Mouse (Mus musculus) neural tube, embryonic 15.5 days (tissue): ENCODE data around the gene Rbfox3. TPM values are rescaled to one million over a fixed set of nuclear protein-coding genes. Genes with fewer than 3 reads are reported as not detected.

Experiments
- ATAC-seq: fragments of 200-750 bp; cut with Nextera tagmentation; 2 replicates; pipeline ENCODE4 v1.8.0; 2017; ENCODE audit warnings: mild to moderate bottlenecking, moderate TSS enrichment, moderate library complexity; ENCODE audit not compliant: low FRiP score
- H3K27ac ChIP-seq: fragments of 300-500 bp; sonication (generic); replicated peaks from 2 replicates; pipeline ENCODE4 v1.5.1; 2015; ENCODE audit warnings: mild to moderate bottlenecking, inconsistent platforms
- H3K27me3 ChIP-seq: fragments of 300-500 bp; sonication (generic); replicated peaks from 2 replicates; pipeline ENCODE4 v1.6.1; 2015; ENCODE audit warnings: inconsistent platforms
- H3K36me3 ChIP-seq: fragments of 300-500 bp; sonication (generic); 2 replicates; pipeline ENCODE4 v1.6.1; 2015; ENCODE audit warnings: inconsistent platforms
- H3K4me1 ChIP-seq: fragments of 300-500 bp; sonication (generic); 2 replicates; pipeline ENCODE4 v1.6.1; 2015; ENCODE audit warnings: inconsistent platforms
- H3K4me2 ChIP-seq: fragments of 300-500 bp; sonication (generic); 2 replicates; pipeline ENCODE4 v1.6.1; 2015; ENCODE audit warnings: inconsistent platforms, mild to moderate bottlenecking, moderate library complexity
- H3K4me3 ChIP-seq: fragments of 300-500 bp; sonication (generic); replicated peaks from 2 replicates; pipeline ENCODE4 v1.5.1; 2015; ENCODE audit warnings: mild to moderate bottlenecking, inconsistent platforms
- H3K9ac ChIP-seq: fragments of 300-500 bp; sonication (generic); replicated peaks from 2 replicates; pipeline ENCODE4 v1.6.1; 2015; ENCODE audit warnings: mild to moderate bottlenecking, inconsistent platforms
- H3K9me3 ChIP-seq: fragments of 300-500 bp; sonication (generic); replicated peaks from 2 replicates; pipeline ENCODE4 v1.6.1; 2016; ENCODE audit warnings: inconsistent platforms
- WGBS: fragments of 180-500 bp; shearing (Covaris S2); methylation state at CpG from one replicate; pipeline ENCODE4 v1.1.7; 2015; ENCODE audit warnings: mixed read lengths; 5-methylcytosine and 5-hydroxymethylcytosine counted together
- polyA plus RNA-seq: library from polyadenylated mRNA; unstranded; fragments of >200 nt; fragmentation: Nextera tagmentation; extraction: Ambion mirVana; gene quantifications from 2 replicates; pipeline ENCODE4 v1.2.1, GENCODE M21; 2015

The Rbfox3 gene
- polyA plus RNA-seq, 1 experiment from 2014 or later, result 99.8 TPM

DNA sequence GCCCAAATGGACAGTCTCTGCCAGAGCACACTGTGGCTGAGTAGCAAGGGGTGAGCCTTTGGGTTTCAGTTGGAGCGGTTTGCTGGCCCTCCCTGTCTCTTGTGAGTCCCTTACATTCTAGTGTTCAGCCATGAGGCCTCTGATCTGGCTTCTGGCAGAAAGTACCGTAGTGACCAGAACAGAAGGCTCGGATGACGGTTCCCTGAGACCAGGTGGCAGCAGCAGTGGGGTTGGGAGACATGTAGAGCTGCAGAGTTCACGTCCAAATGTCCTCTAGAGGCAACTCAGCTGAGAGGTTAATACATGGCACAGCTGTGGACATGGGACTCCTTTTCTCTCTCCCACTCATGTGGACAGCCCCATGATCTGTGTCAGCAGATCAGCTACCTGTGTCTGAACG lies 404.3 kb downstream of the Rbfox3 start:
- no peaks in the 10 kb centered on the region for H3K27me3 ChIP-seq
- no peak for ATAC-seq
- H3K36me3 ChIP-seq, result no peaks in the 10 kb centered on the region; the same call in 1 of the 2 replicates
- no peak overlapping the region for H3K27ac ChIP-seq
- peaks cover 25% of the 10 kb centered on the region for H3K4me1 ChIP-seq
- no peak overlapping the region for H3K4me2 ChIP-seq
- WGBS, result 85% methylated on average over 6 of the region's 6 CpGs
- no peak overlapping the region for H3K9ac ChIP-seq
- H3K9me3 ChIP-seq, result no peaks in the 10 kb centered on the region
- no peak overlapping the region for H3K4me3 ChIP-seq

DNA sequence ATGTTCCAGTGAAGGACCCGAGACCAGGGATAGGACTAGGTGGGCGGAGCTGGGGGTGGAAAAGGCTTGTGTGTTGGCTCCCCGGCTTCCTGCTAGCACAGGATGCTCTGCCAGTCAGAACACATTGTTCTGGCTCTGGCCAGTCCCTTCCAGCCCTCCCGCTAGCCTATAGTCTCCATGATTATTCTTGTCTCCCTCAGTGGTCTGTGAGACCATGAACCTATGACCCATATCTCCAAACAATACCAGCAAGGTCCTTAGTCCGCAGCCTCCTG lies 407.3 kb downstream of the Rbfox3 start:
- H3K4me1 ChIP-seq, result peaks cover 17% of the 10 kb centered on the region
- no peak overlapping the region for H3K4me2 ChIP-seq
- H3K27me3 ChIP-seq, result no peaks in the 10 kb centered on the region
- no peak overlapping the region for H3K9ac ChIP-seq
- no peaks in the 10 kb centered on the region; the same call in 1 of the 2 replicates for H3K36me3 ChIP-seq
- 75% methylated on average over 5 of the region's 5 CpGs for WGBS
- H3K9me3 ChIP-seq, result no peaks in the 10 kb centered on the region
- 0 out of 2 replicates have a peak overlapping the region, but pooled peaks have one; percentile 18 for H3K27ac ChIP-seq
- ATAC-seq, result no peak
- H3K4me3 ChIP-seq, result no peak overlapping the region

DNA sequence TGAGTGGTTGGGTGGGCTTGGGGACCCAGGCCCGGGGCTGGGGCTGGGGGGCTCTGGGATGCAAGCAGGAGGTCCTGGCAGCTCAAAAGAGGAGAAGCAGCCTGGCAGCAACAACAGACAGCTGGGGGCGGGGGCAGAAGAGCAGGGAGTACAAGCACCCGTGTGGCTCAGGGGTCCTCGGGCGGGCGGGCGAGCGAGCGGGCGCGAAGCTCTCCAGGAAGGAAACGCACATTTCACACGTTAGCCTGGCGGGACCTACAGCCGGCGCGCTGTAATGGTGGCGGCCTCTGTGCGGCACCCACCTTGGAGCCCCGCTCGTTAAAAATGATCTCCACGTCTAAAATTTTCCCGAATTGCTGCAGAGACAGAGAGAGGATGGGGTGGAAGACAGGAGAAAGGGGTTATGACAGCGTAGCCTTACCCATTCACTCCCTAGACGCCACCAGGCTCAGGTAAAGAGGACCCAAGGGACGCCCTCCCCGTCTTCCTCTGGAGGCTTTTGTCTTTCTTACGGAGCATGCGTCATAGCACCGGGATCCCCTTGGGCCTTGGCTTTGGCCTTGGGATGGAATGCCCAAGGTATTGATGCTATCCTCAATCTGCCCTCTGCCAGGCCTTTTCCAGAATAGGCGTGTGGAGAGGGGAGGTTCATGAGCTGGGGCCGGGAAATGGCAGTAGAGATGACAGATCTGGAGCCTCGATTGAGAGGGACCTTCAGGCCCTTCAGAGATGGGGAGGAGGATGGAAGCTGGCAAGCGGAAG lies 407.8 kb downstream of the Rbfox3 start:
- Histone ChIP-seq H3K9ac (no peak overlapping the region), H3K27ac (0 out of 2 replicates have a peak overlapping the region, but pooled peaks have one; percentile 18), H3K27me3 (no peaks in the 10 kb centered on the region), H3K4me3 (no peak overlapping the region), H3K4me1 (peaks cover 17% of the 10 kb centered on the region), H3K9me3 (no peaks in the 10 kb centered on the region), H3K4me2 (no peak overlapping the region), H3K36me3 (no peaks in the 10 kb centered on the region; the same call in 1 of the 2 replicates)
- ATAC-seq, result no peak
- 34% methylated on average over 32 of the region's 34 CpGs for WGBS

- Histone ChIP-seq H3K27ac (no peak overlapping the region), H3K27me3 (no peaks in the 10 kb centered on the region), H3K4me2 (no peak overlapping the region), H3K9me3 (no peaks in the 10 kb centered on the region), H3K4me3 (no peak overlapping the region), H3K36me3 (no peaks in the 10 kb centered on the region; the same call in 1 of the 2 replicates), H3K9ac (no peak overlapping the region), H3K4me1 (peaks cover 12% of the 10 kb centered on the region)
- no peak for ATAC-seq
- WGBS, result 70% methylated on average over 6 of the region's 6 CpGs
Measured at GRCm38 (mm10) chr11:118502990-118503389, 408.4 kb downstream of the Rbfox3 start.

DNA sequence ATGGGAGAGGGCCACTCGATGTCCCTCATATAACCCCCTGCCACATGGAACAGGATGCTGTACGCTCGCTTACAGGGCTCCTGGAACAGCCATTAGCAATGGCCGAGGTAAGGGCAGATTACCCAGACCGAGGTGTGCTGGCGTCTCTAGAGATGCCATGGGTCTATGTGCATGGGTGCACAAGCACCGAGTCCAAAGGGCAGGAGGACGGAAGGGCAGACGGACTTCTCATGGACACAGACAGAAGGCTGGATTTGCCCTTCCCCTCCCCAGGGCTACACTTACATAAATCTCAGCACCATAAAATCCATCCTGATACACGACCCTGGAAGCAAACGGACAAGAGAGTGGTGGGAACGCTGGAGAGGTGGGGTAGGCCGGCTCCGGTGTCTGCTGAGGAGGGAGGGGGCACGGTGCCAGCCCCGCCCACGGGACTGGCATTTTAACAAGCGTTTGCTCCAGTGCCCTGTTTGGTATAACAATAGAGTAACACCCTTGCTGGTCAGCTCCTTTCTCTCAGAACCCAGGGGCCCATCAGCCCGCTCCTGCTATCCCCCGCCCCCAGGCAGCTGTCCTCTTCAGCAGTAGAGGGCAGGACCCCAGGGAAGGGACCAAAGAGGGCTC lies 415.2 kb downstream of the Rbfox3 start:
- H3K4me2 ChIP-seq, result no peak overlapping the region
- no peak overlapping the region for H3K27ac ChIP-seq
- no peak overlapping the region for H3K4me3 ChIP-seq
- H3K9ac ChIP-seq, result no peak overlapping the region
- 35% methylated on average over 20 of the region's 20 CpGs for WGBS
- peaks cover 3% of the 10 kb centered on the region; the same call in 1 of the 2 replicates for H3K36me3 ChIP-seq
- H3K4me1 ChIP-seq, result peaks cover 24% of the 10 kb centered on the region; the same call in 1 of the 2 replicates
- no peaks in the 10 kb centered on the region for H3K9me3 ChIP-seq
- H3K27me3 ChIP-seq, result no peaks in the 10 kb centered on the region
- no peak for ATAC-seq

GRCm38 (mm10) chr11:118495065-118495464 lies 416.3 kb downstream of the Rbfox3 start:
- H3K36me3 ChIP-seq, result peaks cover 3% of the 10 kb centered on the region; the same call in 1 of the 2 replicates
- H3K4me3 ChIP-seq, result no peak overlapping the region
- no peak overlapping the region for H3K27ac ChIP-seq
- H3K4me2 ChIP-seq, result no peak overlapping the region
- WGBS, result 60% methylated on average over 5 of the region's 5 CpGs
- no peak overlapping the region for H3K9ac ChIP-seq
- H3K27me3 ChIP-seq, result no peaks in the 10 kb centered on the region
- H3K9me3 ChIP-seq, result no peaks in the 10 kb centered on the region
- peaks cover 33% of the 10 kb centered on the region for H3K4me1 ChIP-seq
- ATAC-seq, result no peak

DNA sequence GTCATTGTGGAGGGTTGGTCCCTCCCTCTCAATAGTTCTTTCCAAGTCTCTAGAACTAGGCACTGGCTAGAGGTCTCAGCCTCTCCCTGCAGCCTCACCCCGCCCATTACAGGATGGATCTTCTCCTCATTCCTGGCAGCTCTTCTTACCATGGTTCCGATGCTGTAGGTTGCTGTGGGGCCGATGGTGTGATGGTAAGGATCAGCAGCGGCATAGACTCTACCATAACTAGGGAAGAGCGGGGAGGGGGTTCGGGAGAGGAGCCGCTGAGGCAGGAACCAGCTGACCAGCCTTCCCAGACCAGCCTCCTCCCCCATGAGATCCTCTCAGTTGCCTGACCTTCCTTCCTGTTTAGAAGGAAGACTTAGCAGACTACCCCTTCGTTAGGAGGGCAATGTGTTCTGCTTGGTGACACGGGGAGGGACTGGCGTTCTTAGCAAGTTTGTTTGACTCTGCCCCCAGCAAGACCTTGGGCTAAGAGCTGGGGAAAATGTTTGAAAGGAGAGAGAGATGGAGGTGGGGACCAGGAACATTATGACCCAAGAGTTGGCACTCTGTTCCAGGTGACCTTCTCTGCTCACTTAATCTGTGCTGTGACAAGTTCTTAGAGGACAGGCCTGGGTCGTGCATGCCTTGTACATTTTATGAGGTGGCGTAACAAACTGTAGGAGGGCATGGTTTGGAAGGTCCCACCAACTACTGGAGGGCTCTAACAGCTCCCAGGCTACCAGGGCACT lies 417.2 kb downstream of the Rbfox3 start:
- 89% methylated on average over 12 of the region's 12 CpGs for WGBS
- no peak for ATAC-seq
- Histone ChIP-seq H3K27me3 (no peaks in the 10 kb centered on the region), H3K36me3 (peaks cover 3% of the 10 kb centered on the region; the same call in 1 of the 2 replicates), H3K4me3 (no peak overlapping the region), H3K9ac (no peak overlapping the region), H3K9me3 (no peaks in the 10 kb centered on the region), H3K4me2 (no peak overlapping the region), H3K27ac (no peak overlapping the region), H3K4me1 (peaks cover 42% of the 10 kb centered on the region)

DNA sequence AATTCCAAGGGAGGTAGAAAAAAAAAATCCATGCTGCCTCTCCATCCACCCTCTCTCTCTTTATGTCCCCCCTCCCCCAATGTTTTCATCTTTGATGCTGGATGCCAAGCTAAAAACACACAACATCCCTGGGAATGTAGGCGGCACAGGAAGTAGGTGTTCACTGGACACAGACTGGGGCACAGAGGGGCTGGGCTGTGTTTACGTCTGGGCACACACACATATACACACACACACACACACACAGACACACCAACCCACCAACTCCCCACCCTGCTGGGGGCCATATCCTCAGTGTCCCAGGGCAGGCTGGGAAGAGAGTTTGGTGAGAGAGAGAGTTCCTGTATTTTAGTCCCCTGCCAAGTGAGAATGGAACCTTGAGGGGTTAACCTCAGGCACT lies 417.9 kb downstream of the Rbfox3 start:
- H3K27ac ChIP-seq, result peak overlapping the region; percentile 54; the same call in 1 of the 2 replicates
- H3K9ac ChIP-seq, result no peak overlapping the region
- H3K27me3 ChIP-seq, result no peaks in the 10 kb centered on the region
- H3K4me2 ChIP-seq, result no peak overlapping the region
- no peak overlapping the region for H3K4me3 ChIP-seq
- no peak for ATAC-seq
- 89% methylated on average over 2 of the region's 2 CpGs for WGBS
- peaks cover 3% of the 10 kb centered on the region; the same call in 1 of the 2 replicates for H3K36me3 ChIP-seq
- peaks cover 49% of the 10 kb centered on the region for H3K4me1 ChIP-seq
- no peaks in the 10 kb centered on the region for H3K9me3 ChIP-seq

DNA sequence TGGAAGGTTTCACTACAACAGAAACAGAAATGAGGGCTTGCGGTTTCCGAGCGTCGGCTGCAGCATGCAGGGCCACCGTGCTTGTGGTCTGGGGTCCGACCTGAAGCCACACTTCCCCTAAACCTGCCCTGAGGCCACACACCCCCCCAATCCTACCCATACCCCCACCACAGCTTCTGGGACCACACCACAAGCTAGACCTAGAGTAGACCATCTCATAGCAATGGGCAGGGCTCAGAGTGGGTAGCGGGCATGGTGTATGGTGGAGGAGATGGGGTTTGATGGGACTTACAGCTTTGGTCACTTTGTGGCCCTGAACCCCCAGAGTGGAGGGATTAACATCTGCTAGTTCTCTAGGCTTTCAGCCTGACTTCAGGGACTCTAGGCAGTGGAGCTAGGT lies 420.2 kb downstream of the Rbfox3 start:
- Histone ChIP-seq H3K36me3 (peaks cover 3% of the 10 kb centered on the region; the same call in 1 of the 2 replicates), H3K27ac (no peak overlapping the region), H3K27me3 (no peaks in the 10 kb centered on the region), H3K4me1 (peaks cover 62% of the 10 kb centered on the region), H3K4me3 (no peak overlapping the region), H3K9ac (no peak overlapping the region), H3K9me3 (no peaks in the 10 kb centered on the region), H3K4me2 (no peak overlapping the region)
- ATAC-seq, result no peak
- WGBS, result 90% methylated on average over 7 of the region's 7 CpGs

DNA sequence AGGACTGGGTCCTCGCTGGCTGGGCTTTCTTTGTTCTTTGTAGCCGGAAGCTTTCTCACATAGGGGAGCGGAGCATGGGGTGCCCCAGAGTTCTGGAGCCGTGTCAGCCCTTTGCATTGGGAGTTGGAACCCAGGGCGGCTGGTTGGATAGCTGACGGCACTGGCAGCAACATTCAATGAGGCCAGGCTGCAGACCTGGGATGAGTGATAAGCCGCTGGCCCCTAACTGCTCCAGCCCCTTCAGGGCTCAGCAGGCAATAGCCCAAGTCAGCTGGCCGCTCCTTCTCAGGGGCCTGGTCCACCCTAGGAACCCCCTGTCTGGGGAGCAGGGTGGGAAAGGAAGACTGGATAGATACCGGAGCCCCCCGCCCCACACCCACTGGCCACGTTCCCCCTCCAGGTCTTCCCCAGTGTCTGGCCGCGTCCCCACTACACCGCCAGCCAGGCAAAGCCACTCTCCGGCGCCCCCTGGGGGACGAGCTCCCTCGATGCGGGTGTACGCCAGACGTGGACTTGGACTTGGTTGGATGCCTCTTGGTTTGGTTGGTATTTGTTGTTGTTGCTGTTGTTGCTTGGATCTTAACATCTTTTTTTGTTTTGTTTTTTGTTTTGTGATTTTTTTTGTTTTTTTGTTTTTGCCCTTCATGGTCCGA lies 420.7 kb downstream of the Rbfox3 start:
- H3K4me2 ChIP-seq, result peak overlapping the region; percentile 32; the same call in 1 of the 2 replicates
- H3K9ac ChIP-seq, result 0 out of 2 replicates have a peak overlapping the region, but pooled peaks have one; percentile 0
- H3K36me3 ChIP-seq, result peaks cover 3% of the 10 kb centered on the region; the same call in 1 of the 2 replicates
- no peaks in the 10 kb centered on the region for H3K9me3 ChIP-seq
- no peak for ATAC-seq
- no peaks in the 10 kb centered on the region for H3K27me3 ChIP-seq
- no peak overlapping the region for H3K4me3 ChIP-seq
- peak overlapping the region; percentile 78 for H3K27ac ChIP-seq
- WGBS, result 28% methylated on average over 22 of the region's 22 CpGs
- peaks cover 61% of the 10 kb centered on the region for H3K4me1 ChIP-seq

DNA sequence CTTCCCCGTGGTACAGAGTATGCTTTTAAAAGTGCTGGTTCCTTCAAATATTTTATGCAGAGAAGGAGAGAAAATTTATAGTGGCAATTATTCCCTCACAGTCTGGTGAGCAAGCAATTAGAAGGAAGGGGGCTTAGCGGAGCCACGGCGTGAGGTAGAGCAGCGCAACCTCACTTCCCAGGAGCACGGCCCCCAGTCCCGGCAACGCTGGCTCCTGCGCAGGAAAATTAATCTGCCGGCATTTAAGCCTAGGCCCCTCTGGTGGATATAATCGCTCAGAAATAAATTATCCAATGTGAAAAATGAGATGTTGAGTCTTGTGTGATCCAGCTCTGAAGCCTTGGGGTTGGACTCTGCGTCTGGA lies 422.5 kb downstream of the Rbfox3 start:
- H3K9ac ChIP-seq, result 0 out of 2 replicates have a peak overlapping the region, but pooled peaks have one; percentile 10
- H3K4me2 ChIP-seq, result no peak overlapping the region
- WGBS, result 27% methylated on average over 12 of the region's 12 CpGs
- peak; percentile 68 for ATAC-seq
- peak overlapping the region; percentile 78 for H3K27ac ChIP-seq
- H3K36me3 ChIP-seq, result peaks cover 3% of the 10 kb centered on the region; the same call in 1 of the 2 replicates
- no peaks in the 10 kb centered on the region for H3K27me3 ChIP-seq
- peaks cover 60% of the 10 kb centered on the region for H3K4me1 ChIP-seq
- no peaks in the 10 kb centered on the region for H3K9me3 ChIP-seq
- H3K4me3 ChIP-seq, result no peak overlapping the region
